Mouse (Mus musculus) olfactory bulb, adult 2 months (tissue): ENCODE data around the gene Celf2.

Experiments
- CTCF ChIP-seq: fragments of 200-500 bp; IDR thresholded peaks from 2 replicates; pipeline ENCODE4 v1.5.1; 2012; ENCODE audit warnings: low read depth, mild to moderate bottlenecking, low read length, moderate library complexity; ENCODE audit not compliant: insufficient read depth
- POLR2A ChIP-seq: fragments of 200-500 bp; IDR thresholded peaks from 2 replicates; pipeline ENCODE4 v1.6.1; 2012; ENCODE audit warnings: mild to moderate bottlenecking, low read depth, low read length, moderate library complexity; ENCODE audit not compliant: insufficient read depth

DNA sequence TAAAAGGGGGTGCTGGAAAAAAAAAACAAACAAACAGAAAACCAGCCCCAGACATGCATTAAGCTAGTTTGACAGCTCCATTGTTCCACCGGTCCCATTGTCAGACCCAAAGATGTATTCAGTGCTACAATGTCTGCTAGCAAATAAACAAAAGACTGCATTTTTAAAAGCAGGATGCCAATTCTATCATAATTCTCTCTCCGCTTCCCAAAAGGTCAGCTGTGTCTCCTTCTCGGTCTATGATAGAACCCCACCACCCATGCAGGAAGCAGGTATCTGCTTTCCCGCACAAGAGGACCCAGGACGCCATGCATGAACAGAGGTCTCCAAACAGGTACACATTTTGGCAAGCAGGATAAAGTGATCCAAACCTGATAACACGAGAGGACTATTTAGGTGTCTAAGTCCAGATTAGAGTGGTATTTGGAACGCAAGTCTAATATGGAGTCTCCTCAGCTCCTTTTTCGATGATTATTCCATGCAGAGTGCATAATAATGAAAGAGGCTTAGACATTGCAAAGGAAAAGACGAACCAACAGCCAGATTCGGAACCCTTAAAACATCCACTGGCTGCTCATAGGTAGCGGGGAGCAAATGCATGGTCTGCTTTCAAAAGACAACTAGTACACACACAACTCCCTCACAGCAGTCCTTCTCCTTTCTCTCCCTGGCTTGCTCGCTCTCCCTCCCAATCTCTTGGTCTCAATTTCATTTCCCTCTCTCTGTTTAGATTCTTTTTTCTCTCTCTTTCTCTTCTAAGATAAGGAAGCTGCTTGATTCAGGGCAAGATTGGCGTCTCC lies 625.2 kb downstream of the Celf2 start:
- TF ChIP-seq POLR2A (no peak), CTCF (no peak)
